Mouse (Mus musculus): ENCODE measurements around the gene Fahd1. TPM values are rescaled to one million over a fixed set of nuclear protein-coding genes. Genes with fewer than 3 reads are reported as not detected.
A peak's percentile ranks its signal among the peaks of the same experiment; 100 is the strongest.

The Fahd1 gene
- total RNA-seq (2014; fragmentation: Nextera tagmentation) (13.7 and 15.1 TPM in 2 replicates), total RNA-seq (2017) (11.4 and 14.3 TPM in 2 replicates)

DNA sequence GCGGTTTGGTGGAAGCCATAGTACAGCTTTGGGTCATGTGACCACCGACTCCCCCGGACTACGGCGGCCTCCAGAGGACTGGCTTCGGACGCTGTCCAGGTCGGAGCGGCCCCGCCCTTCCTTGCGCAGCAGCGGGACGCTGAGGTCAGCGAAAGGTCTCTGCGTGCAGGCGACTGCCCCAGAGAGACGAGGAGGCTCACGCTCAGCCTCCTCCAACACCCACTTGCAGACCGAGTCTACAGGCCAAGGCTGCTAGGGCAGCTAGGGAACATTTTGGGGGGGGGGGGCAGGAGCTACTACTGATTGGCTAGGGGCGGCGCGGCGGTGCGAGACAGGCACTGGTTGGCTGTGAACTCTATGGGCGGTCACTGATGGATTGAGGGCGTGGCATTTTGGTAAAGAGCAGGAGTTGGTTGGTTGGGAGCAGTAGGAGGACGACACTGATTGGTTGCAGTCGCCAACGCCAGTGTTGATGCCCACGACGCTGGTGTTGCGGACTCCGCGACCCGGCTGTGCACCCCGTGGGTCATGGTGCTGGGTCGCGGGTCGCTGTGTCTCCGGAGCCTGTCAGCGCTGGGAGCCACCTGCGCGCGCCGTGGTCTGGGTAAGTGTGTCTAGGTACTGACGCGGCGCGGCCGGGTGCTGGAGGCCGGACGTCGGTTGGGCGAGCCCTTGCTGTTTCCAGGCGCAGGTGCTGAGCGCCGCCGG is at the start of gene Fahd1:
Fahd1 (minus strand) TSS at position 300 of the 708 bp plus-strand sequence.
- peak; percentile 90 for ATAC-seq (replicated peaks; ENCODE audit: poor library complexity, severe bottlenecking)

DNA sequence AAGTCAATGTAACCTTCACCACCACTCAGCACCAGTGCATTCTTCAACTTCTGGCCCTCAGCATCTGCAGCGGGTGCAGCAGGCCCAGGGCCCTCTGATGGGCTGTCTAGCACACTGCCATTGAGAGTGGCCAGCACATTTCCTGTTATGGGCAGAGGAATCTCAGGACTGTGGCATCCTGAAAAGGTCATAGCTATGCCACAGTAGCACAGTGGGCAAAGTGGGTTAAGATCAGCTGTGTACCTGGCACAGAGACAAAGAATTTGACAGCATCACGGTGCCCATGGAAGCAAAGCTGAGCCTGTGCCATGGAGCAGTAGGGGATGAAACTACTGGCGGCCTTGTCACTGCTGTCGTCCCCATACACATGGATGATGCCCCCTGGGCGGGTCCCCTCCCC is 49.0 kb upstream of the Fahd1 start:
- ATAC-seq (replicated peaks; ENCODE audit: poor library complexity, severe bottlenecking), result no peak

DNA sequence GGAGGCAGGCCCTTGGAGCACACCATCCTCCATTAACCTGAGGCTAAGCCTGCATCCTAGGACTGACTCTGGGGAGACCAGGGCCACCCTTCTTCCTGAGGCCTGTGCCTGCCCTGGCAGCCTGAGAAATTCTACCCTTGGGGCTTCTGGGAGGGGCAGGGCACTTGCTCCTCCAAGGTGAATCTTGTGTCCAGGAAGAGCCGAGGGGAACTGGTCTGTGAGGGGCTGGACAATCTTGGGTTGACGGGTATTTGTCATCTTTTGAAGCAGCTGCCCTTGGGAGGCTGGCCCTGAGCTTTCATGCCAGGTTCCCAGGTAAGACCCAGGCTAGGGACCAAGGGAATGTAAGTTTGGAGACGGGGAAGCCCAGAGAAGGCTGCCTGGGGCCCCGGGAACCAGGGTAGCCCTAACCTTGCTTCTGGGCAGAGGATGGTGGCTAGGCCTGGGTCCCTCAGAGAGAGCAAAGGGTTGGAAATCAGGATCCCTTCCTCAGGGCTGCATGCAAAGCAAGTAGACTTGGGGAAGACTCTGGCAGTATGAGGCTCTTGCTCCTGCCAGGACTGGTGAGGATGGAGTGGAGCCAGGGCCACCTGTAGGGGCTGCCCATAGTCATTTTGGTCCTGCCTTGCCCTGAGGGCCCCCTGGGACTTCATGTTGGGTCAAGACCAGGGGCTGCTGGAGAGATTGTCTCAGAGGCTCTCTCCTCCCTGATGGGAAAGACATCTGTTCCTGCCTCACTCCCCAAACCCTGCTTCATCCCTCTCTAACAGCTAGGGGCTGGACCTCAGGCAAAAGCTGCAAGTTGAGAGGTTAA is 48.1 kb upstream of the Fahd1 start:
- no peak for ATAC-seq (replicated peaks; ENCODE audit: poor library complexity, severe bottlenecking)

DNA sequence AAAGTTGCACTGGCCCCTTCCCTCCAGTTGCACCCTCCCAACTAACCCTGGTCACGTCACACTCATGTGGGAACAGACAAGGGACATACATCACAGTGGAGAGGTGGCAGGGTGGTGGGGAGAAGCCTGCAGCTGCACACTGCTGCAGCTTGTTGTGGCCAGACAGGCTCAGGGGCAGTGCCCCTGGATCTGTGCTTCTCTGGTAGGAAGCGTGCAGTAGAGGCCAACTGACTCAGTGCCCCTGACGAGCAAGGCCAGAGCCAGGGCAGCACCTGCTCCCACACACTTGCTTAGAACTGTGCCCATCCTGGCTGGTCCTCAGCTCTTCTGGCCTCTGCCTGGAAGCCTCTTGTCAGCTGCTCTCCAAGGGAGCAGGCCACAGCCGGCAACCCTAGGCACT is 47.4 kb upstream of the Fahd1 start:
- ATAC-seq (replicated peaks; ENCODE audit: poor library complexity, severe bottlenecking), result no peak

DNA sequence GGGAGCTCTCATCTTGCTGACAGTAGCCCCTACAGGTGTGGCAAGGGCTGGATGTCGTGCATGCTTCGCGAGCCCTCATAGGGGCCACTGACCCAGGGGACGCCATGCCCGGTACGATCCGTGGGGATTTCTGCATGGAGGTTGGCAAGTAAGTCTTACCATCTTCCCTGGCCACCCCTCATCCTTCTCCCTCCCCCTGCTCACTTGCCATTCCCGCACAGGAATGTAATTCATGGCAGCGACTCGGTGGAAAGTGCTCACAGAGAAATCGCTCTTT is 46.8 kb upstream of the Fahd1 start:
- no peak for ATAC-seq (replicated peaks; ENCODE audit: poor library complexity, severe bottlenecking)

DNA sequence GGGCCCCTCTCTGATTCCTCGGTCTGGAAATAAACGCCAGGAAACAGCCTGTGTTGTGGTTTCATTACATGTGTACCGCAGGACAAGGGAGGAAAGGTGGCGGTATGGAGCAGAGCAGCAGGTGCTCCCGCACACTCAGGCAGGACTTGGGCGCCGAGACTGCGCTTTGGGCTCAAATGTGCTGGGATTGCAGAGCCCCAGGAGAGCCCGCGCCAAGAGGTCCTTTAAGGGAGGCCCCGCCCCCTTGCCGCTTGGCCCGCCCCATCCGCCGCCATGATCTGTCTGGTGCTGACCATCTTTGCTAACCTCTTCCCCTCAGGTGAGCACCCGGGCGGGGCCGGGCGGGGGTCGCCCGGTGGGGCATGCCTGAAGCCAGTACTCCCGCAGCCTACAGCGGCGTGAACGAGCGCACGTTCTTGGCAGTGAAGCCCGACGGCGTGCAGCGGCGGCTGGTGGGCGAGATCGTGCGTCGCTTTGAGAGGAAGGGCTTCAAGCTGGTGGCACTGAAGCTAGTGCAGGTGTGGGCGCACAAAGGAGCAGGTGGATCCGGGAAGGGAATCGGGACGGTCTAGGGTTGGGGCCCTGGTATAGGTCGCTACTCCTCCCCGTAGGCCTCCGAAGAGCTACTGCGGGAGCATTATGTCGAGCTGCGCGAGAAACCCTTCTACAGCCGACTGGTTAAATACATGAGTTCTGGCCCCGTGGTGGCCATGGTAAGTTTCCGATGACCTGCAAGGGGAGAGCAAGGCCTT is 46.3 kb upstream of the Fahd1 start, which contains the start of gene Nme3:
Nme3 (plus strand) TSS at position 260 of the 752 bp plus-strand sequence.
- ATAC-seq (replicated peaks; ENCODE audit: poor library complexity, severe bottlenecking), result peak; percentile 43

DNA sequence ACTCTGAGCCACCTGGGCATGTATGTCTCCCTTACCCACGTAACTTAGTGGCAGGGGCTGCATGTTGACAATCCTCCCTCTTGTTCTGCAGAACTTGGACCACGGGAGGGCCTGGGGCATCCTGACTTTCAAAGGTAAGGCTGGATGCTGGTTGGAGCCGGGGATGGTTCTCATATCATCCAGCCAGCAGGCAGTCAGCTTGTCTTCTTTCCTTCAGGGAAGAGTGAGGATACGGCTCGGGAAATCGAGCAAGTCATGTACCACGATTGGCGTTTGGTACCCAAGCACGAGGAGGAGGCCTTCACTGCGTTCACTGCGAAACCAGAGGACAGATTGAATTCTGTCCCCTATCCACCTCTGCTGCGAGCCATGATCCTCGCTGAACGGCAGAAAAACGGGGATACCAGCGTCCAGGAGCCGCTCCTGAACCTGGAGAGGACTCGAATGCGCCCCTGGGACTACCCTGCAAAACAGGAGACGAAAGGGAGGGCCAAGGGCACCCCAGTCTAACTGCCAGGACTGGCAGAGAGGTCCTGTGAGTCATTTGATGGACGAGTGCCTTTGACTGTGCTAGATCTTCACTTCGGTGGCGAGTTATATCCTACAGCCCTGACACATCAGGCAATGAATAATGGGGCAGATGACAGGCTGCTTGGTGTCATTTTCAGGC is 45.5 kb upstream of the Fahd1 start:
- no peak for ATAC-seq (replicated peaks; ENCODE audit: poor library complexity, severe bottlenecking)

DNA sequence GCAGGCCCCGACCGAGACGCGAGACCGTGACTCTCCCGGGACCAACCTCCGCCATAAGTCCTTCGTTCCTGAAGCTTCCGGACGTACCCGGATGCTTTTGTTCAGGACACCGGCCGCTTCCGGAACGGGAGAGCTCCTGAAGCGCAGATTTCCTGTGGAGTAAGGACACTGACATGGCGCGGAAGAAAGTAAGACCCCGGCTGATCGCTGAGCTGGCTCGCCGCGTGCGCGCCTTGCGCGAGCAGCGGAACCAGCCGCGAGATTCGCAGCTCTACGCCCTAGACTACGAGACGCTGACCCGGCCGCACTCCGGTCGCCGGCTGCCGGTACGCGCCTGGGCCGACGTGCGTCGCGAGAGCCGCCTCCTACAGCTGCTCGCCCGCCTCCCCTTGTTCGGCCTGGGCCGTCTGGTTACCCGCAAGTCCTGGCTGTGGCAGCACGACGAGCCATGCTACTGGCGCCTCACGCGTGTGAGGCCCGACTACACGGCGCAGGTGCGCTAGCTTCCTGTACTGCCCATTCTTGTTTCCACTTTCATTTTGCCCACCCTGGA is 44.9 kb upstream of the Fahd1 start, which contains the start of the genes Eme2 and Mrps34:
Eme2 (minus strand) TSS at position 93 of the 553 bp plus-strand sequence.
Mrps34 (plus strand) TSS at position 122 of the 553 bp plus-strand sequence.
- ATAC-seq (replicated peaks; ENCODE audit: poor library complexity, severe bottlenecking), result peak; percentile 69

DNA sequence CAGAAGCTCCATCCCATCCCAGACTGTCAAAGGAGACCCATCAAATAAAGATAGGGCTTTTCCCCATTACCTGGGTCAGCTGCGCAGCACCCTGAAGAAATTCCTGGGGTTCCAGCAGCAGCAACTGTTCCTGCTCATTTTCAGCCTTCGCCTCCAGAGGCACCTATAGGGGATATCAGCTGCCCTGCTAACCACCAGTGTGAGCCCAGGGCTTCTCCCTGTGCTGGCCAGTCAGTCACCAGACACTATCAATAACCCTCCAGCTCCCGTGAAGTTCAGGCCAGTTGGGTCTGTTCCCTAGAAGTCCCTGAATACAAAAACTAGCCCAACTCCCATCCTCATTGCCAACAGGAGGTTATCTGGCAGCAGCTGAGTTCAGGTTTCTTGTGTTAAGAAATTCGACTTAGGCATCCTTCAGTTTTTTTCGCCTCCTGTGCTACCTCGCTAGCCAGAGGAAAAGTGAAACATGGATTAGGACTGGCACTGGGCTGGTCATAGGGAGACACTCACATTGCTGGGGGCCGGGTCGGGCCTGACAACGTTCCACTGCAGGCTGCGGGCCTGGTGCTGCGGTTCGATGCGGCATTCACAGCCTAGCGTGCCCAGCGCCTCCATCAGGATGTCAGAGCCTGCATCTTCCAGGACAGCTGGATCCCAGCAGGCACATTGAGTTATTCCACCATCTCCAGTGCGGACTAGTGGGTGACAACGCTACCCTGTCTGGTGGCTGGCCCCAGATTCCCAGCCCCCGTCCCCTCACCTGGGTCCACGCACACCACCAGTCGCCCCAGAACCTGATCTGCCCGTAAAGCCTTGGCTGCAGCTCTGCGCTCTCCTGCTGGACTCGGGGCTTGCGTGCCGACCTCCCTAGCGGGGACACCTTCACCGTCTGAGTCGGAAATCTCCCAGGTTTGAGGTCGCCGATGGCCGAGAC is 44.2 kb upstream of the Fahd1 start:
- peak; percentile 7; the same call in 1 of the 2 replicates for ATAC-seq (replicated peaks; ENCODE audit: poor library complexity, severe bottlenecking)

DNA sequence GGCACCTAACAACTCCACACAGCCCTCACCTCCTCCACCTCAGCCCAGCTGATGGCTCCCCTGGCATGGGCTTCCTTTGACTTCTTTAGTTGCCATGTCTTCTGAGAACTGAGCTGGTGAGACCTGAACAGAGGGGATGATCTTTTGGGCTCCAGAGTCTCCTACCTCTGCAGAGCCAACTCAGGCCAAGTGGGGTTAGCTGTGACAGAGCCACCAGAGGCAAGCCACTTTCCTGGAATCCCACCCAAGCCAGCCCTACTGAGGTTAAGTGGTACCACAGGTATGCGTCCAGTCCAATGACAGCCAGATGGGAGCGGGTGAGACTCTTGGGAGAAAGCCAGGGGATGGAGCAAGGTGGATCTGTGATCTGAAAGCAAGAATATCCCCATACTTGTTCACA is 43.1 kb upstream of the Fahd1 start:
- no peak for ATAC-seq (replicated peaks; ENCODE audit: poor library complexity, severe bottlenecking)

DNA sequence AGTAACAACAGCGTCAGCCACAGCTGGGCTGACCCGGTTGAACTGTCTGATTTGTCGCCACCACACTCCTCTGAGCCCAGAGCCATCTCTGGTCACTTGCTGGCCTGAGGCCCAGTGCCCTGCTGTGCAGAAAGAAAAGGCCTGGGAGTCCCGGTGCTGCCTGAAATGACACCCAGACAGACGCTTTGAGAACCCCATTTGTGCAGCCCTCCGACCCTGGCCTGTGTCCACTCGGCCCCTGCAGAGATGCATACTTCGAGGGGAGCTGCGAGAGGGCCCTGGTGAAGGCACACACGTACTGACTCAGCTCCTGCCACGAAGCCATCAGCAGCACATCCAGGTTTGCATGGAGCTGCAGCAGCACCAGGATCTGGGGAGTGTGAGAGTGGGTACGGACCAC is 42.6 kb upstream of the Fahd1 start:
- no peak for ATAC-seq (replicated peaks; ENCODE audit: poor library complexity, severe bottlenecking)

DNA sequence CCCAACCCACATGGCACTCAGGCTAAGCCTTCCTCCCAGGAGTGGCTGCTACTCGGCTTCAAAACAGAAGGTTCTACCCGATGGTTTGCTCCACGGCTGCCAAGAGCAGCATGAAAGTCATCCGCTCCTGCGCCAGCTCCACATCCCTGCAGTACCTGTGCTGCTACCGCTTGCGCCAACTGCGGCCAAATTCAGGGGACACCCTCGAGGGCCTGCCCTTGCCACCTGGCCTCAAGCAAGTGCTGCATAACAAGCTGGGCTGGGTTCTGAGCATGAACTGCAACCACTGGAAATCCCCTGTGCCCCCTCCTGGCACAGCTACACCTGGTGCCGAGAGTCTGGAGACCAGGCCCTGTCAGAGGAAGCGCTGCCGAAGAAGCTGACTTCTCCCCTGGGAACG is 41.2 kb upstream of the Fahd1 start:
- ATAC-seq (replicated peaks; ENCODE audit: poor library complexity, severe bottlenecking), result no peak

DNA sequence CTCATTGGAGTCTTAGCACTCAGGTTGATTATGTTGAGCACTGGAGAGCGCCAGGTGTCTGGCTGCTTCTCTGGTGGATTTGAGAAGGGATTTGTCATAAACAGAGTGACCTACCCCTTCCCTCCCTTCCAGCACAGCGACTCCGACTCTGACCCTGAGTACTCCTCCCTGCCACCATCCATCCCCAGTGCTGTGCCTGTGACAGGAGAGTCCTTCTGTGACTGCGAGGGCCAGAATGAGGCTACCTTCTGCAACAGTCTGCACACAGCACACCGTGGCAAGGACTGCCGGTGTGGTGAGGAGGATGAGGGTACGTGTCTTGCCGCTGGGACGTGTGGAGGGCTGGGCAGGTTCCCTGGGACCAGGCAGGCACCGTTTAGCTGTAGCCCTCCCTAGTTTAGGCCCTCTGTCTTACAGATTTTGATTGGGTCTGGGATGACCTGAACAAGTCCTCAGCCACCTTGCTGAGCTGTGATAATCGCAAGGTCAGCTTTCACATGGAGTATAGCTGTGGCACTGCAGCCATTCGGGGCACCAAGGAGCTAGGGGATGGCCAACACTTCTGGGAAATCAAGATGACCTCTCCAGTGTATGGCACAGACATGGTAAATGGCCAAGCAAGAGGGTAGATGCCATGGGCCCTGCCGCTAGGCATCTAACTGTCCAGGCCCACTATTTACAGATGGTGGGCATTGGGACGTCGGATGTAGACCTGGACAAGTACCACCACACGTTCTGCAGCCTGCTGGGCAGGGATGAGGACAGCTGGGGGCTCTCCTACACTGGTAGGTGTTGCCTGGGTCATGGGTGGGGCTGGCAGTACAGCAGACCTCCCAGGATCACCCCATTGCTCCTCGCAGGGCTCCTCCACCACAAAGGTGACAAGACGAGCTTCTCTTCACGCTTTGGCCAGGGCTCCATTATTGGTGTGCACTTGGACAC is 40.3 kb upstream of the Fahd1 start:
- ATAC-seq (replicated peaks; ENCODE audit: poor library complexity, severe bottlenecking), result no peak

DNA sequence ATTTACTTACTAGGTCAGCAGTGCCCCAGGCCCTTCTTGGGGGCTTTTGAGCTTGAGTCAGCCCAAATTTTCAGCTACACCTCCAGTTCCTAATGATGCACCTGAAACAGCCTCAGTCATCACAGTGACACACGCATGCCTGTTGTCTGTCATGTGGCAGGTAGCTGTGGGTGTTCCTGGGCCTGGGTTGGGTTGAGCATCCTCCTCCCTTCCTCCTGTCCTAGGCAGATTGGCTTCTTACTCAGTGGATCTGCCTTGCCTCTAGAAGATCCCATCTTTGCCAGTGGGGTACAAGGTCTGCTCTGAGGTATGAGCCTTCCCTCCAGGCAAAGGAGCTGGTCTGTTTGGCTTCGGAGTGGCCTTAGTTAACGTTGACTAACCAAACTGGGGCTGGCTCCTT is 38.7 kb upstream of the Fahd1 start:
- ATAC-seq (replicated peaks; ENCODE audit: poor library complexity, severe bottlenecking), result no peak

DNA sequence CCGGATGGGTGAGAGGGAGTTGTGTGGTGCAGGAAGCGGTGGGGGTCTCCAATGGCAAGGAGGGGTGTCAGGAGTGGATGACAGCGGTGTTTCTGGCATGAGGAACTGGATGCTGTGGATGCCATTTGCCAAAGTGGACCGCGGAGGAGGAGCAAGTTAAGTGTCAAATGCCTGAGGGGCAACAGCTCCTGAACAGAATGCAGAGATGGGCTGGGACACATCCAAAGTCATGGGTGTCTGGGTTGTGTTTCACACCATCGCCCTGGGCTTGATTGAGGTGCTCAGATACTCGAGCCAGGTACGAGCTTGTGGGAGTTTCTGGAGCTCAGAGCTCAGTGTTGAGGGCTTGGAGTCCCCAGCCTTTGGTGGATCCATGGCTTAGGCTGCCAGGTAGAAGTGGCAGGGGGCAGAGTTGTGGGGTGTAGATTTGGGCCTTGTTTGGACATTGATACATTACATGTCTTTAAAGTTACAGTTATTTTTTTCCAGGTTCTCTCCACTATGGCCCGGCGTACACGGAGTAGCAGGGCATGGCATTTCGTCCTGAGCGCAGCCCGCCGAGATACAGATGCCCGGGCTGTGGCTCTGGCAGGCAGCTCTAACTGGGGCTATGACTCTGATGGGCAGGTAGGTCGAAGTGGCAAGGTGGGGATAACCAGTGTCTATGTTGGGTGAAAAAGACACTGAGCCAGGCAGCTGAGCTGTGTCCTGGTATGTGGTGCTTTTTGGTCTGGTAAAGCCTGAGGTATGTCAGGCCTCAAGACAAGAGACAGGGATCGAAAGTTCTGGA is 37.3 kb upstream of the Fahd1 start:
- no peak for ATAC-seq (replicated peaks; ENCODE audit: poor library complexity, severe bottlenecking)

DNA sequence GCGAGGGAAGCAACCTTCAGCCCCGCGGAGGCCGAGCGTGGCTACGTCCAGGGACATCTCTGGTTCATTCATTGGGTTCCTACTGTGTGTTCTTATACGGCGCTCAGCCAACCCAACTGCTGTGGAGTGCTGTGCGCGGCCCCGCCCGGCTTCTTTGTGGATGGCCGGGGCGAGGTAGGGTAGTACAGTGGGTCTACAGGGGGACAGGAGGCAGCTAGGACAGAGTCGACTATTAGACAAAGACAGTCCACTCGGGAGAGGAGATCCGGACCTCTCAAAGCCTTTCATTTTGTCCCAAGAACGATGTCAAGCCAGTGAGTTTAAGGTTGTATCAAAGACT is 36.7 kb upstream of the Fahd1 start:
- ATAC-seq (replicated peaks; ENCODE audit: poor library complexity, severe bottlenecking), result 0 out of 2 replicates have a peak, but pooled peaks have one; percentile 1

Measured in granulocyte monocyte progenitor cell, adult 5-6 weeks (primary cell).